Mouse (Mus musculus) liver, postnatal 0 days (tissue): ENCODE data around the gene 4930595D18Rik. TPM values are rescaled to one million over a fixed set of nuclear protein-coding genes. Genes with fewer than 3 reads are reported as not detected.

Experiments
- ATAC-seq: fragments of 200-750 bp; cut with Nextera tagmentation; 2 replicates; pipeline ENCODE4 v1.8.0; 2017; ENCODE audit warnings: mild to moderate bottlenecking, moderate library complexity
- DNase-seq: peaks from one replicate; pipeline ENCODE4 v3.0.0-alpha.2; 2016
- H3K27ac ChIP-seq: fragments of 300-500 bp; sonication (generic); 2 replicates; pipeline ENCODE4 v1.5.1; 2014; ENCODE audit warnings: antibody characterized with exemption, moderate library complexity, mild to moderate bottlenecking, low read depth
- H3K27me3 ChIP-seq: fragments of 300-500 bp; sonication (generic); 2 replicates; pipeline ENCODE4 v1.6.1; 2014; ENCODE audit warnings: low read length, control low read depth, mixed read lengths; ENCODE audit not compliant: insufficient read depth
- H3K36me3 ChIP-seq: fragments of 300-500 bp; sonication (generic); replicated peaks from 2 replicates; pipeline ENCODE4 v1.6.1; 2014; ENCODE audit warnings: mild to moderate bottlenecking, control low read depth, low read length, moderate library complexity, mixed read lengths; ENCODE audit not compliant: insufficient read depth
- H3K4me1 ChIP-seq: fragments of 300-500 bp; sonication (generic); 2 replicates; pipeline ENCODE4 v1.6.1; 2014; ENCODE audit warnings: antibody characterized with exemption, mild to moderate bottlenecking, control low read depth; ENCODE audit not compliant: insufficient read depth
- H3K4me2 ChIP-seq: fragments of 300-500 bp; sonication (generic); 2 replicates; pipeline ENCODE4 v1.6.1; 2014; ENCODE audit warnings: low read depth, mild to moderate bottlenecking, low read length, moderate library complexity, mixed read lengths
- H3K4me3 ChIP-seq: fragments of 300-500 bp; sonication (generic); 2 replicates; pipeline ENCODE4 v1.5.1; 2014; ENCODE audit warnings: low read depth, low read length
- H3K9ac ChIP-seq: fragments of 300-500 bp; sonication (generic); replicated peaks from 2 replicates; pipeline ENCODE4 v1.6.1; 2014; ENCODE audit warnings: mild to moderate bottlenecking, moderate library complexity
- H3K9me3 ChIP-seq: fragments of 300-500 bp; sonication (generic); 2 replicates; pipeline ENCODE4 v1.6.1; 2016; ENCODE audit warnings: mild to moderate bottlenecking, control low read depth, low read length, mixed read lengths
- CTCF ChIP-seq: sonication (generic); IDR thresholded peaks from 2 replicates; pipeline ENCODE4 v1.5.1; 2016; ENCODE audit warnings: antibody characterized with exemption, low read depth
- EP300 ChIP-seq: IDR thresholded peaks from 2 replicates; pipeline ENCODE4 v1.6.1; 2016; ENCODE audit warnings: antibody characterized with exemption, low read depth, mild to moderate bottlenecking
- WGBS: fragments of 180-500 bp; shearing (Covaris S2); extraction: QIAGEN DNeasy Blood & Tissue Kit; methylation state at CpG from one replicate; pipeline ENCODE4 v1.1.7; 2014; ENCODE audit not compliant: insufficient replicate concordance; 5-methylcytosine and 5-hydroxymethylcytosine counted together
- polyA plus RNA-seq: library from polyadenylated mRNA; unstranded; fragments of >200 nt; fragmentation: Nextera tagmentation; extraction: Ambion mirVana; gene quantifications from 2 replicates; pipeline ENCODE4 v1.2.1, GENCODE M21; 2015

Gene 4930595D18Rik
- polyA plus RNA-seq, 1 experiment from 2014 or later = not detected

- no peak for TF ChIP-seq CTCF
- no peaks in the 10 kb centered on the region for H3K9me3 ChIP-seq
- no peak overlapping the region for H3K4me2 ChIP-seq
- DNase-seq (no peak), ATAC-seq (no peak)
- no peaks in the 10 kb centered on the region for H3K27me3 ChIP-seq
- H3K36me3 ChIP-seq = no peaks in the 10 kb centered on the region
- no peak overlapping the region for H3K27ac ChIP-seq
- no peak overlapping the region for H3K4me3 ChIP-seq
- H3K4me1 ChIP-seq = no peaks in the 10 kb centered on the region
- 66% methylated on average over 19 of the region's 19 CpGs for WGBS
- no peak overlapping the region for H3K9ac ChIP-seq
Measured at GRCm38 (mm10) chr12:111134791-111135733, 49.2 kb downstream of the 4930595D18Rik start.

GRCm38 (mm10) chr12:111134169-111134568 lies 50.1 kb downstream of the 4930595D18Rik start:
- Histone ChIP-seq H3K4me2 (no peak overlapping the region), H3K4me3 (no peak overlapping the region), H3K27me3 (no peaks in the 10 kb centered on the region), H3K27ac (no peak overlapping the region), H3K4me1 (no peaks in the 10 kb centered on the region), H3K9ac (no peak overlapping the region), H3K36me3 (no peaks in the 10 kb centered on the region), H3K9me3 (no peaks in the 10 kb centered on the region)
- DNase-seq (no peak), ATAC-seq (no peak)
- no peak for TF ChIP-seq CTCF
- TF ChIP-seq EP300 = no peak
- WGBS = 75% methylated on average over 7 of the region's 7 CpGs

- H3K27me3 ChIP-seq = no peaks in the 10 kb centered on the region
- DNase-seq = no peak
- WGBS = 74% methylated on average over 6 of the region's 6 CpGs
- no peak overlapping the region for H3K9ac ChIP-seq
- H3K4me2 ChIP-seq = no peak overlapping the region
- H3K27ac ChIP-seq = no peak overlapping the region
- H3K9me3 ChIP-seq = no peaks in the 10 kb centered on the region
- no peaks in the 10 kb centered on the region for H3K36me3 ChIP-seq
- no peak overlapping the region for H3K4me3 ChIP-seq
- no peak for ATAC-seq
- TF ChIP-seq EP300 (no peak), CTCF (no peak)
- H3K4me1 ChIP-seq = no peaks in the 10 kb centered on the region
Measured at GRCm38 (mm10) chr12:111125666-111126065, 58.6 kb downstream of the 4930595D18Rik start.

- Histone ChIP-seq H3K27ac (no peak overlapping the region), H3K36me3 (peaks cover 4% of the 10 kb centered on the region; the same call in 1 of the 2 replicates), H3K4me1 (no peaks in the 10 kb centered on the region), H3K27me3 (no peaks in the 10 kb centered on the region), H3K4me3 (no peak overlapping the region), H3K4me2 (no peak overlapping the region), H3K9me3 (no peaks in the 10 kb centered on the region), H3K9ac (no peak overlapping the region)
- no peak for TF ChIP-seq EP300
- no peak for TF ChIP-seq CTCF
- no peak for ATAC-seq
- 84% methylated on average over 14 of the region's 14 CpGs for WGBS
- no peak for DNase-seq
Measured at GRCm38 (mm10) chr12:111124601-111125260, 59.6 kb downstream of the 4930595D18Rik start.

- Histone ChIP-seq H3K27ac (no peak overlapping the region), H3K4me2 (no peak overlapping the region), H3K36me3 (peaks cover 4% of the 10 kb centered on the region; the same call in 1 of the 2 replicates), H3K9me3 (no peaks in the 10 kb centered on the region), H3K27me3 (no peaks in the 10 kb centered on the region), H3K9ac (no peak overlapping the region), H3K4me1 (no peaks in the 10 kb centered on the region), H3K4me3 (no peak overlapping the region)
- peak; percentile 38 for DNase-seq
- ATAC-seq = no peak
- TF ChIP-seq EP300 (no peak), CTCF (peak; percentile 78)
Measured at GRCm38 (mm10) chr12:111122332-111122852, 61.9 kb downstream of the 4930595D18Rik start.

GRCm38 (mm10) chr12:111120976-111121645 lies 63.2 kb downstream of the 4930595D18Rik start:
- H3K4me3 ChIP-seq = no peak overlapping the region
- no peaks in the 10 kb centered on the region for H3K9me3 ChIP-seq
- no peak for DNase-seq
- H3K9ac ChIP-seq = no peak overlapping the region
- no peaks in the 10 kb centered on the region for H3K4me1 ChIP-seq
- no peaks in the 10 kb centered on the region for H3K27me3 ChIP-seq
- H3K4me2 ChIP-seq = no peak overlapping the region
- no peak overlapping the region for H3K27ac ChIP-seq
- 86% methylated on average over 9 of the region's 9 CpGs for WGBS
- no peak for ATAC-seq
- TF ChIP-seq EP300 = no peak
- TF ChIP-seq CTCF = no peak
- peaks cover 16% of the 10 kb centered on the region for H3K36me3 ChIP-seq
